In genomic region chr17:65114651-65115050, GRCm38 (mm10) we compare ENCODE assay signal across 16 mouse cellular contexts.
"Had no signal": no experiment of that assay in that cellular context is flagged by ENCODE, and none has a peak within 500 bp of the region (broad histone marks: within the 10 kb centered on the region; RNA-seq: fewer than 3 reads in every experiment).

No protein-coding gene starts in this region.

- H3K4me1 ChIP-seq: limb, embryonic 13.5 days; liver, embryonic 15.5 days; midbrain, embryonic 10.5 days; neural tube, embryonic 15.5 days had no signal

- H3K4me2 ChIP-seq: limb, embryonic 13.5 days; liver, embryonic 11.5 days; liver, embryonic 15.5 days; lung, embryonic 14.5 days; neural tube, embryonic 15.5 days had no signal

- H3K9ac ChIP-seq: limb, embryonic 13.5 days; liver, embryonic 15.5 days; lung, embryonic 14.5 days; neural tube, embryonic 15.5 days had no signal

- H3K4me3 ChIP-seq: layer of hippocampus, adult 2 months; limb, embryonic 13.5 days; liver, embryonic 15.5 days; midbrain, embryonic 10.5 days; myocyte; neural tube, embryonic 15.5 days had no signal

- H3K27me3 ChIP-seq: limb, embryonic 13.5 days; liver, embryonic 15.5 days; neural tube, embryonic 15.5 days had no signal

- DNase-seq: kidney, postnatal 10 days; kidney, postnatal 4 days; lung, embryonic 14.5 days; lung, postnatal 10 days; lung, postnatal 4 days; midbrain, embryonic 14.5 days; right cerebral cortex, adult 18-20 months; right cerebral cortex, postnatal 25 days; thymus, postnatal 36 days had no signal

- H3K9me3 ChIP-seq: limb, embryonic 13.5 days; liver, embryonic 15.5 days; midbrain, embryonic 10.5 days; neural tube, embryonic 15.5 days had no signal

- H3K27ac ChIP-seq: layer of hippocampus, adult 2 months; limb, embryonic 13.5 days; liver, embryonic 15.5 days; midbrain, embryonic 10.5 days; neural tube, embryonic 15.5 days had no signal

- H3K36me3 ChIP-seq: limb, embryonic 13.5 days; liver, embryonic 15.5 days; midbrain, embryonic 10.5 days; neural tube, embryonic 15.5 days had no signal
